Mouse (Mus musculus) adrenal gland, postnatal 36 days (tissue): Measurements from ENCODE around the gene Ptk7. TPM values are rescaled to one million over a fixed set of nuclear protein-coding genes. Genes with fewer than 3 reads are reported as not detected.
A peak's percentile ranks its signal among the peaks of the same experiment; 100 is the strongest.
"Not testable (repeated sequence)": the region's sequence is repeated elsewhere in the genome, so short reads cannot be mapped to it uniquely, and the experiment has no call there.

ENCODE experiments used
- DNase-seq, 2 experiments: peaks; one replicate each; pipeline ENCODE4 v3.0.0; 2021; ENCODE audit warnings: mixed read lengths in 1 of 2
- total RNA-seq, 2 experiments: library from RNA; stranded (reverse); gene quantifications; 2 replicates each; pipeline ENCODE4 v1.2.3; 2021

The Ptk7 gene
- total RNA-seq, 2 experiments from 2014 or later = 6.8 to 11.7 TPM

DNA sequence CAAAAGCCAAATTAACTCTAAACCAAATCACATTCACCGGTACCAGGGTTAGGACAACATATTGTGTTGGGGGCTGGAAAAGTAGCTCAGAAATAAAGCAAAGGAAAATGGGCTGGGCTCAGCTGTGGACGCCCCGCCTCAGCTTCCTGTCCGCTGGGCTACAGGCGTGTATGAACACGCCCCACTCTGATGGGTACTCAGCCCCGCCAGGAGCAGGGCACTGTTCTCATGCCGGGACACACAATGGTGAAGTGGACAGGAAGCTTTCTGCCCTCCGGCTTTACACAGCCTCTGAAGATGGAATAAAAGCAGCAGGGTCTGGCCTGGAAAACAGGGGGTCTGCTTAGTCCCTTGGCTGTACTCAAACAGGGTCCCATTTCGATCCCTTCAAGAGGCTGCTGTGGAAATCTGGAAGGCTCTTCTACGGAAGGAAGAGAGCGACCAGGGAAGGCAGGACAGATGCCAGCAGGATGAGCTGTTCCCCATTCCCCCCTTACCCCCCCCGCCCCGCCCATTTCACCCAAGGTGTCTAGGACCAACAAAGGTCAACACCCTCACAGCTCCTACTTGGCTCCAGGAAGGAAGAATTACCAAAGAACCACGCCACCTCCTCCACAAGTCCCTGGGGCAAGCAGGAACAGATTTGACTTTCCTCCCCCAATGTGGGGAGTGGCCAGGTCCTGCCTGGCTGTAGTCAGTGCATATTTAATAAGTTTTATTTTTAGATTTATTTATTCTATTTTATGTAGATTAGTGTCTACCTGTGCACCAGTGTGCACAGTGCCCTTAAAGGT lies 19.4 kb downstream of the Ptk7 start:
- DNase-seq = peak; percentile 23 to 48

- DNase-seq = no peak
Observed at GRCm38 (mm10) chr17:46605987-46606386, 23.3 kb downstream of the Ptk7 start.

- no peak for DNase-seq
Observed at GRCm38 (mm10) chr17:46605126-46605525, 24.2 kb downstream of the Ptk7 start.

DNA sequence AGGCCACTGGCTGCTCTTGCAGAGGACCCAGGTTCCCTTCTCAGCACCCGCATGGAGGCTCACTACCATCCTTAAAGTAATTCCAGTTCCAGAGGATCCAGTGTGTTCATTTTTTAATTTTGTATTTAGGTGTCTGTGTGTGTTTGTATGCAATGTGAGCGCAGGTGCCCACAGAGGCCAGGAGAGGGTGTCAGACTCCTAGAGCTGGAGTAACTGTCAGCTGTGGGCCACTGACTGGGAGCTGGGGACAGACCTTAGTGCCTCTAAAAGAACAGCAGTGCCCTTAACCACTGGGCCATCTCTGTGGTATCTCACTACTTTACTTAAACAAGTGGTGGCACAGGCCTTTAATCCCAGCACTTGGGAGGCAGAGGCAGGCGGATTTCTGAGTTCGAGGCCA lies 26.1 kb downstream of the Ptk7 start:
- DNase-seq = no peak

- no peak for DNase-seq
Observed at GRCm38 (mm10) chr17:46602212-46602611, 27.1 kb downstream of the Ptk7 start.

DNA sequence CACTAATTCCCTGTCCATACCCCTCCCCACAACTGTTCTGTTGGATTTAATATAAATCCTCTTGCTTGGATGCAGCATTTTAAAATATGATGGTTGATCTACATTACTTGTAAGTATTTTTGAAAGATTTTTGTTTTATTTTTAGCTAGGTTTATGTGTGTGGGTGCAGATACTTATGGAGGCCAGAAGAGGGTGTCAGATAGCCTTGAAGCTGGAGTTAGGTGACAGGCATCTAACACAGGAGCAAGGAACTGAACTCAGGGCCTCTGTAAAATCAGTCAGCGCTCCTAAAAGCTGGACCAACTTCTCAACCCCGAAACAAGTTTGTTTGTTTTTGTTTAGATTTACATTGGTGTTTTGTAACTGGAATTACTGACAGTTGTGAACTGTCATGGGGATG lies 28.7 kb downstream of the Ptk7 start:
- no peak for DNase-seq

GRCm38 (mm10) chr17:46598963-46599362 lies 30.3 kb downstream of the Ptk7 start:
- DNase-seq = no peak

- DNase-seq = no peak
Observed at GRCm38 (mm10) chr17:46597956-46598355, 31.3 kb downstream of the Ptk7 start.

GRCm38 (mm10) chr17:46595336-46595735 lies 34.0 kb downstream of the Ptk7 start:
- DNase-seq = no peak

DNA sequence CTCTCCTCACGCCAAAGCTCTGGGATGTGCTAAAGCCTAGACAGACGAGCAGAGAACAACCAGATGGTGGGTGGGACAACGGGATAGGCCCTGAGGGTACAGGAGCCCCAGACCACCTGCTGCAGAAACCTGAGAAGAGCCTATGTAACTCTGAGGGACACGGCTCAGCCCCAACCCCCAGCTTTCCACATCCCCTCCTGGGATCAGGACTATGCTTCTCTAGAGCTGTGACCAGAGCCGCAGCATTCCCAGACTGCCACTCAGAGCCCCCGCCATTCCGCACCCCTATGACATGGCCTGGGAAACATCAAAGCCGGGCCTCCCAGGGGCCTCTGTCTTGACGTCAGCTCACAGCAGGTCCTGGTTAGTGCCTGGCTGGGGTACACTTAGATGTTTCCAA lies 34.7 kb downstream of the Ptk7 start:
- no peak for DNase-seq

- DNase-seq = no peak
Observed at GRCm38 (mm10) chr17:46593124-46593523, 36.2 kb downstream of the Ptk7 start.

GRCm38 (mm10) chr17:46591406-46591805 lies 37.9 kb downstream of the Ptk7 start:
- peak in 1 of 2 experiments; percentile 22 for DNase-seq

DNA sequence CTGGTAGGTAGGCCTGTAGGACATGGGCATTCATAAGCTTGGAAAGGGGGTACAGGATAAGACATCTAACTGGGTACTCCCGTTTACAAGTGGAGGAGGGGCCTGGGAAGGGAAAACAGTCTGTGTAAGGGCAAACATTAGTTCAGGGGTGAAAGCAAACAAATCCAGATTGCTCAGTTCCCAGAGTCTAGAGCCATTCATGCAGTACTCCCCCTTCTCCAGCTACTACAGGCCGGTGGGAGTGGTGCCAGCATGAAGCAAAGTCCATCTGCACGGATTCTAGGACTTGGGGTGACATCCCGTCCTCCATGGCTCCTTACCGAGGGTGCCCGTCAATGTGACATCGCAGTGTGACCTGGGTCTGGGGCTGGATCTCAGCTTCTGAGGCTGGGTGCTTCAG lies 38.9 kb downstream of the Ptk7 start:
- DNase-seq = no peak

DNA sequence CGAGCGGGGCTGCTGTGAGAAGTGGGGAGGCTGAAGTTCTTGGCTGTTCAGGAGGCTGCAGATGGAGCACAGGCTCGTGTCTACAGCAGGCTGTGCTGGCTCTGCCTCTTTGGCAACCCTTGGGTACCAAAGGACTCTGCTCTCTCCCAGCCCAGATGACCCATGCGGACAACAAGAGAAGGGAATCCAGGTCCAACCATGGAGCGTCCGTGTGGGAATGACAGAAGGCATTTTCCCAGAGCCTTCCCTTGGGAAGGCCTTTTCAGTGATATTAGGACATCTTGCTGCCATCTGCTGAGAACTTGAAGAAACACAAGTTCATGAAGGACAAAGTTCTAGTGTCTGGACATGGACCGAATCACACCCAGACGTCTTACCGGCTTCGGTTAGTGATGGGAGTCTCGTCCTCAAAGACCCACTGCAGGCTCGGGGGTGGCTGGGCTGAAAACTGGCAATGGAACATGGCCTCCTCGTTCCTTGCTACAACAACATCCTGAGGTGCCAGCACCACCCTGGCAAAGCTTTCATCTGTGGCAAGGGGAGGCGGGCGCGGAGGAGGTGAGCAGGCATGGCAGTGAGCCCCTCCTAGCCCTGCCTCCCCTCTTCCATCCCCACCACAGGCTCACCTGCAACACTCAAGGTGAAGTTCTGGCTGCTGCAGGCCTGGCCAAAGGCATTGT lies 39.5 kb downstream of the Ptk7 start:
- DNase-seq = no peak

DNA sequence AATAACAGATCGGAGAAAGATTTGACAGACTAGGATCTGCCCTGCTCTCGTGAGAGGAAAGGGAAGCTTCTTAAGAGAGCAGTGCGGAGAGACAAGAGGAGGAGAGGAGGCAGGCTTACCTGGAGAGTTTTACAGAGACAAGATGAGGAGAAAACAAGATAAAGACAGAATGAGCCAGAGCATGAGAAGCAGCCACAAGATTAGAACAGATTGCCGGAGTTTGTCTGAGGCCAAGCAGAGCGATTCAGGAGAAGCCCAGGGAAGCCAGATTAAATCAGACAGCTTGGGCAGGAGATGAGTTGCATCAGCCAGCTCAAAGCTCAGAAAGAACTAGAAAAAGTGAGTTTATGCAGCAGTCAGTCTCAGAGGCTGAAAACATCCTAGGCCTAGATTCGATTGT lies 40.4 kb downstream of the Ptk7 start:
- DNase-seq = no peak

- DNase-seq = no peak
Observed at GRCm38 (mm10) chr17:46588173-46588572, 41.1 kb downstream of the Ptk7 start.

- DNase-seq = no peak
Observed at GRCm38 (mm10) chr17:46586327-46586726, 43.0 kb downstream of the Ptk7 start.

DNA sequence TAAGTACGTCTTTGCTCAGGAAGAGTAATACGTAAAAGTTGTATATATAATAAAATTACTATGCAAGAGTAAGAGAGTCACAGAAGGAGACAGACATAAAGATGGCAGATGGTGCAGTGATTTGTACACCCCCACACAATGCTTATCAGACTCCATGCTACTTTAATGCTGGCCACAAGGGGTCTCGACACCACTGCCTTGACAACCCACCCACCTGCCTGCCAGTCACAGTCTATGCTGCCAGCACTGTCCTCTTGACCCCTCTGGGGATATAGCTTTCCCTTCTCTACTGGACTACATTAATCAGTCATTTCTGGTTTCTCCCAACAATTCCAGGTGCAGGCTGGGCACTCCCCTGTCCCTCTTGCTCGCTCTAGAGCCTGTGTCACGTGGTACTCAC lies 50.7 kb downstream of the Ptk7 start:
- DNase-seq = no peak

DNA sequence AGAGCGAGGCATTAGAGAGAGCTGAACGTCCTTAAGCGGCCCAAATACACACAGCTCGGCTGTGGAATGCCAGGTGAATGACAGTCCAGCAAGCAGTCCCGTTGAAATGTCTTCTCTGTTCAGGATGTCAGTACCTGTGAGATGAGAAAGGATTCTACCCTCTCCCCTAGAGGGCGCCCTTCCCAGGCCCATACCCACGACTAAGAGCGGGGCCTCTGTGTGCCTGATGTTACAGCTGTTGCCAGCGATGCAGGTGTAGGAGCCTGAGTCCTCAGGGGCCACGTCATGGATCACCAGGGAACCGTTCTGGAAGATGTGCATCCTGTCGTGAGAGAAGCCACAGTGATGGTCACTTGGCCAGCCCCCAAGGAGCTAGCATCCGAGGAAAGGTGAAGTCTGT lies 53.2 kb downstream of the Ptk7 start:
- peak; percentile 14 to 52 for DNase-seq

- DNase-seq = peak; percentile 33 to 35
Observed at GRCm38 (mm10) chr17:46574535-46574934, 54.8 kb downstream of the Ptk7 start.

- peak in 1 of 2 experiments; percentile 25 for DNase-seq
Observed at GRCm38 (mm10) chr17:46571005-46571404, 58.3 kb downstream of the Ptk7 start.

DNA sequence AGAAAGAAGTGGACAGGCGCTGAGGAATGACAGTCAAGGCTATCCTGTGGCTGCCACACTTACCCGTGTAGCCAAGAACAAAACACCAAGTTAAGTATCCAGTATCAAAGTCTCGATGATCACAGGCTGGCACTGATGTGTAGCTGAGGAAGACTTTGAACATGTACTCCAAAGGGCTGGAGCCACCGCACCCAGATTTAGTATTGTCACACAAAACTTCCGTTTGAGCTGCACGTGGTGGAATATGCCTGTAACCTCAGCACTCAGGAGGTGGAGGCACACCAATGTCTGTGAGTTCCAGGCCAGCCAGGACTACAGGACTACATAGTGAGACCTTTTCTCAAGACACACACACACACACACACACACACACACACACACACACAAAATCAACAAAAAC lies 70.2 kb downstream of the Ptk7 start:
- no peak for DNase-seq

DNA sequence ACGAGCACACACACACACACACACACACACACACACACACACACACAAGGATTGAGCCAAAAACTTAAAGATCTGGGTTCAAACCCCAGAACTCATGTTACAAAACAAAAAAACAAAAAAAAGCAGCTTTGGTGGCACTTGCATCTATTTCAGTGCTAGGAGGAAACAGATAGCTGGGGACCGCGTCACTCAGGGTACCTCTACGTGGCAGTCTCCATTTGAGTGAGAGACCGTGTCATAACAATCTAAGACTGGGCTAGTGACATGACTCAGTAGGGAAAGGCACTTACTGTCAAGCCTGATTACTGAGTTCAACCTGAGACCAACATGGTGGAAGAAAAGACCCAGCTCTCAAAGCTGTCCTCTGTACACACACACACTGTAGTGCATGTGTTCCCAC lies 71.2 kb downstream of the Ptk7 start:
- DNase-seq = no peak

DNA sequence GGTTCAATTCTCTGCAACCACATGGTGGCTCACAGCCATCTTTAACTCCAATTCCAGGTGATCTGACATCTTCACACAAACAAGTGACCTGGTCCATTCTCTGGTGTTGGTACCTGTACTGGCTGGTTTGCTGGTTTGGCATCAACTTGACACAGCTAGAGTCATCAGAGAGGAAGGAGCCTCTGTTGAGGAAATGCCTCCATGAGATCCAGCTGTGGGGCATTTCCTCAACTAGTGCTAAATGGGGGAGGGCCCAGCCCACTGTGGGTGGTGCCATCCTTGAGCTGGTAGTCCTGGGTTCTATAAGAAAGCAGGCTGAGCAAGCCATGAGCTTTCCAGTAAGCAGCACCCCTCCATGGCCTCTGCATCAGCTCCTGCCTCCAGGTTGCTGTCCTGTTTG lies 72.0 kb downstream of the Ptk7 start:
- not testable (repeated sequence) for DNase-seq
